Mouse (Mus musculus) heart, adult 10 weeks (tissue): ENCODE measurements around the gene Agmat. TPM values are rescaled to one million over a fixed set of nuclear protein-coding genes. Genes with fewer than 3 reads are reported as not detected.

Experiments
- polyA plus RNA-seq: library from polyadenylated mRNA; stranded (reverse); fragments of 350-450 nt; fragmentation: Illumina TruSeq; extraction: RNeasy Lipid Tissue Mini Kit (QIAGEN cat#74804); gene quantifications from one replicate; pipeline ENCODE4 v1.2.3, GENCODE M21; 2014; ENCODE audit warnings: low read depth, low replicate concordance

Gene Agmat
- polyA plus RNA-seq = 0.55 TPM

GRCm38 (mm10) chr4:141746578-141747346, at the start of gene Agmat:
Gene Agmat (plus strand): TSS chr4:141746672.

GRCm38 (mm10) chr4:141722731-141723672, 23.5 kb upstream of the Agmat start, which contains the start of gene Ddi2:
Gene Ddi2 (minus strand): TSS chr4:141723419.

GRCm38 (mm10) chr4:141790524-141790990, 44.1 kb downstream of the Agmat start, which contains the start of gene Dnajc16:
Gene Dnajc16 (minus strand): TSS chr4:141790931.

GRCm38 (mm10) chr4:141793282-141794151, 47.0 kb downstream of the Agmat start, which contains the start of gene Casp9:
Gene Casp9 (plus strand): TSS chr4:141793612.

Other genes starting within 250 kb of the Agmat start
- gene Spen, start 208.1 kb upstream of the Agmat start, polyA plus RNA-seq = 13.6 TPM
- gene Fblim1, start 140.6 kb upstream of the Agmat start, polyA plus RNA-seq = 224 TPM
- 20.0 TPM for gene Tmem82, start 128.0 kb upstream of the Agmat start, polyA plus RNA-seq
- gene Slc25a34, start 122.9 kb upstream of the Agmat start, polyA plus RNA-seq = 176 TPM
- 83.3 TPM for gene Plekhm2, start 81.8 kb upstream of the Agmat start, polyA plus RNA-seq
- gene Rsc1a1, start 61.1 kb upstream of the Agmat start, polyA plus RNA-seq = 3.8 TPM
- gene Ddi2, start 23.3 kb upstream of the Agmat start, polyA plus RNA-seq = 18.3 TPM
- gene Dnajc16, start 44.3 kb downstream of the Agmat start, polyA plus RNA-seq = 18.2 TPM
- 8.9 TPM for gene Casp9, start 46.9 kb downstream of the Agmat start, polyA plus RNA-seq
- not detected for gene Cela2a, start 79.5 kb downstream of the Agmat start, polyA plus RNA-seq
- not detected for gene Ctrc, start 99.7 kb downstream of the Agmat start, polyA plus RNA-seq
- gene Efhd2, start 128.2 kb downstream of the Agmat start, polyA plus RNA-seq = 24.5 TPM